Mouse (Mus musculus): ENCODE measurements around the gene Grin2b. TPM values are rescaled to one million over a fixed set of nuclear protein-coding genes. Genes with fewer than 3 reads are reported as not detected.

Grin2b gene
- polyA plus RNA-seq, 1 experiment: not detected

GRCm38 (mm10) chr6:135907137-135907536 lies 266.2 kb downstream of the Grin2b start:
- H3K36me3 ChIP-seq (ENCODE audit: control insufficient read depth): no peaks in the 10 kb centered on the region
- H3K4me1 ChIP-seq (ENCODE audit: control insufficient read depth): no peaks in the 10 kb centered on the region
- H3K9me3 ChIP-seq (ENCODE audit: control insufficient read depth, low read length): peaks cover 2% of the 10 kb centered on the region; the same call in 1 of the 2 replicates
- no peaks in the 10 kb centered on the region for H3K27me3 ChIP-seq (ENCODE audit: control insufficient read depth)
- no peak overlapping the region for H3K4me3 ChIP-seq (replicated peaks)
- TF ChIP-seq GATA1 (IDR thresholded peaks at IDR 0.05; ENCODE audit: low read length) (no peak), TAL1 (IDR thresholded peaks at IDR 0.05; ENCODE audit: low read length) (no peak)

GRCm38 (mm10) chr6:135904391-135904790 lies 268.9 kb downstream of the Grin2b start:
- H3K9me3 ChIP-seq (ENCODE audit: control insufficient read depth, low read length): peaks cover 2% of the 10 kb centered on the region; the same call in 1 of the 2 replicates
- no peaks in the 10 kb centered on the region for H3K36me3 ChIP-seq (ENCODE audit: control insufficient read depth)
- no peak for TF ChIP-seq TAL1 (IDR thresholded peaks at IDR 0.05; ENCODE audit: low read length)
- no peak for TF ChIP-seq GATA1 (IDR thresholded peaks at IDR 0.05; ENCODE audit: low read length)
- H3K4me1 ChIP-seq (ENCODE audit: control insufficient read depth): no peaks in the 10 kb centered on the region
- no peaks in the 10 kb centered on the region for H3K27me3 ChIP-seq (ENCODE audit: control insufficient read depth)
- no peak overlapping the region for H3K4me3 ChIP-seq (replicated peaks)

GRCm38 (mm10) chr6:135900410-135900809 lies 272.9 kb downstream of the Grin2b start:
- Histone ChIP-seq H3K36me3 (ENCODE audit: control insufficient read depth) (no peaks in the 10 kb centered on the region), H3K4me3 (replicated peaks) (no peak overlapping the region), H3K27me3 (ENCODE audit: control insufficient read depth) (no peaks in the 10 kb centered on the region), H3K4me1 (ENCODE audit: control insufficient read depth) (no peaks in the 10 kb centered on the region), H3K9me3 (ENCODE audit: control insufficient read depth, low read length) (peaks cover 2% of the 10 kb centered on the region; the same call in 1 of the 2 replicates)
- TF ChIP-seq TAL1 (IDR thresholded peaks at IDR 0.05; ENCODE audit: low read length): no peak
- TF ChIP-seq GATA1 (IDR thresholded peaks at IDR 0.05; ENCODE audit: low read length): no peak

- no peak overlapping the region for H3K4me3 ChIP-seq (replicated peaks)
- H3K4me1 ChIP-seq (ENCODE audit: control insufficient read depth): no peaks in the 10 kb centered on the region
- H3K36me3 ChIP-seq (ENCODE audit: control insufficient read depth): no peaks in the 10 kb centered on the region
- H3K27me3 ChIP-seq (ENCODE audit: control insufficient read depth): no peaks in the 10 kb centered on the region
- TF ChIP-seq GATA1 (IDR thresholded peaks at IDR 0.05; ENCODE audit: low read length): no peak
- no peak for TF ChIP-seq TAL1 (IDR thresholded peaks at IDR 0.05; ENCODE audit: low read length)
- peaks cover 2% of the 10 kb centered on the region; the same call in 1 of the 2 replicates for H3K9me3 ChIP-seq (ENCODE audit: control insufficient read depth, low read length)
Measured at GRCm38 (mm10) chr6:135899225-135899624, 274.1 kb downstream of the Grin2b start.

GRCm38 (mm10) chr6:135894793-135895228 lies 278.5 kb downstream of the Grin2b start:
- no peaks in the 10 kb centered on the region for H3K36me3 ChIP-seq (ENCODE audit: control insufficient read depth)
- no peak for TF ChIP-seq TAL1 (IDR thresholded peaks at IDR 0.05; ENCODE audit: low read length)
- TF ChIP-seq GATA1 (IDR thresholded peaks at IDR 0.05; ENCODE audit: low read length): no peak
- no peaks in the 10 kb centered on the region; the same call in 1 of the 2 replicates for H3K9me3 ChIP-seq (ENCODE audit: control insufficient read depth, low read length)
- H3K4me1 ChIP-seq (ENCODE audit: control insufficient read depth): no peaks in the 10 kb centered on the region
- no peak overlapping the region for H3K4me3 ChIP-seq (replicated peaks)
- H3K27me3 ChIP-seq (ENCODE audit: control insufficient read depth): no peaks in the 10 kb centered on the region

GRCm38 (mm10) chr6:135882611-135883010 lies 290.7 kb downstream of the Grin2b start:
- Histone ChIP-seq H3K9me3 (ENCODE audit: control insufficient read depth, low read length) (no peaks in the 10 kb centered on the region), H3K4me1 (ENCODE audit: control insufficient read depth) (no peaks in the 10 kb centered on the region)

GRCm38 (mm10) chr6:135876163-135876726 lies 297.1 kb downstream of the Grin2b start:
- TF ChIP-seq GATA1 (IDR thresholded peaks at IDR 0.05; ENCODE audit: low read length): no peak
- no peak for TF ChIP-seq TAL1 (IDR thresholded peaks at IDR 0.05; ENCODE audit: low read length)
- H3K27me3 ChIP-seq (ENCODE audit: control insufficient read depth): no peaks in the 10 kb centered on the region
- H3K36me3 ChIP-seq (ENCODE audit: control insufficient read depth): no peaks in the 10 kb centered on the region
- H3K4me1 ChIP-seq (ENCODE audit: control insufficient read depth): no peaks in the 10 kb centered on the region
- H3K4me3 ChIP-seq (replicated peaks): no peak overlapping the region
- peaks cover 26% of the 10 kb centered on the region for H3K9me3 ChIP-seq (ENCODE audit: control insufficient read depth, low read length)

More at GRCm38 (mm10) chr6:135882611-135883010, 290.7 kb downstream of the Grin2b start:
- Histone ChIP-seq H3K4me3 (replicated peaks) (no peak overlapping the region), H3K27me3 (ENCODE audit: control insufficient read depth) (no peaks in the 10 kb centered on the region), H3K36me3 (ENCODE audit: control insufficient read depth) (no peaks in the 10 kb centered on the region)
- TF ChIP-seq GATA1 (IDR thresholded peaks at IDR 0.05; ENCODE audit: low read length) (no peak), TAL1 (IDR thresholded peaks at IDR 0.05; ENCODE audit: low read length) (no peak)

- Histone ChIP-seq H3K4me3 (replicated peaks) (no peak overlapping the region), H3K36me3 (ENCODE audit: control insufficient read depth) (no peaks in the 10 kb centered on the region), H3K4me1 (ENCODE audit: control insufficient read depth) (no peaks in the 10 kb centered on the region), H3K9me3 (ENCODE audit: control insufficient read depth, low read length) (peaks cover 31% of the 10 kb centered on the region), H3K27me3 (ENCODE audit: control insufficient read depth) (no peaks in the 10 kb centered on the region)
- no peak for TF ChIP-seq GATA1 (IDR thresholded peaks at IDR 0.05; ENCODE audit: low read length)
- TF ChIP-seq TAL1 (IDR thresholded peaks at IDR 0.05; ENCODE audit: low read length): no peak
Measured at GRCm38 (mm10) chr6:135874626-135875025, 298.7 kb downstream of the Grin2b start.

GRCm38 (mm10) chr6:135865832-135866231 lies 307.5 kb downstream of the Grin2b start:
- no peak overlapping the region for H3K4me3 ChIP-seq (replicated peaks)
- TF ChIP-seq TAL1 (IDR thresholded peaks at IDR 0.05; ENCODE audit: low read length) (no peak), GATA1 (IDR thresholded peaks at IDR 0.05; ENCODE audit: low read length) (no peak)
- H3K36me3 ChIP-seq (ENCODE audit: control insufficient read depth): no peaks in the 10 kb centered on the region
- peaks cover 27% of the 10 kb centered on the region for H3K9me3 ChIP-seq (ENCODE audit: control insufficient read depth, low read length)
- no peaks in the 10 kb centered on the region for H3K27me3 ChIP-seq (ENCODE audit: control insufficient read depth)
- no peaks in the 10 kb centered on the region for H3K4me1 ChIP-seq (ENCODE audit: control insufficient read depth)

All from erythroblast, embryonic 14.5 days (primary cell).